Mouse (Mus musculus) right cerebral cortex, postnatal 10 days (tissue): ENCODE data around the gene Dbx2.

ENCODE experiments used
- DNase-seq, 2 experiments: peaks; one replicate each; pipeline ENCODE4 v3.0.0; 2021; ENCODE audit warnings: low spot score in 2 of 2

Dbx2 gene

DNA sequence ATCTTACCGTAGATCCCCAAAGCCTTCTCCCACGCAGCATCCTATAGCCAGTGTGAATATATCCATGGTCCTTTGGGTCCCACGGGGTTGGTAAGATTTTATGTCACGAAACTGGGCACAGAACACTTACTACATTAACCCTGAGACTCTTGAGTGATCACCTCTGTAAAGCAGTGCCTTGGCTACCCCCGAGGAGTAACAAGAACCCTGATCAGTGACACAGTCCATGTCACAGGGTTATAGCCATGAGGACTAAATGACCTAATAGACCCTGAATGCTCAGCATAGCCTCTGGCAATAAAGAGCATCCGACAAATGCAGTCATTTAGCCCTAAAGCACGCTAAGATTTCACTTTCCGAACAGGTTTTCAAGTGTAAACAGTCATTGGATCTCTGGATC is 33.0 kb downstream of the Dbx2 start:
- DNase-seq, result no peak

GRCm38 (mm10) chr15:95612600-95612999 is 43.2 kb downstream of the Dbx2 start:
- DNase-seq, result no peak

DNA sequence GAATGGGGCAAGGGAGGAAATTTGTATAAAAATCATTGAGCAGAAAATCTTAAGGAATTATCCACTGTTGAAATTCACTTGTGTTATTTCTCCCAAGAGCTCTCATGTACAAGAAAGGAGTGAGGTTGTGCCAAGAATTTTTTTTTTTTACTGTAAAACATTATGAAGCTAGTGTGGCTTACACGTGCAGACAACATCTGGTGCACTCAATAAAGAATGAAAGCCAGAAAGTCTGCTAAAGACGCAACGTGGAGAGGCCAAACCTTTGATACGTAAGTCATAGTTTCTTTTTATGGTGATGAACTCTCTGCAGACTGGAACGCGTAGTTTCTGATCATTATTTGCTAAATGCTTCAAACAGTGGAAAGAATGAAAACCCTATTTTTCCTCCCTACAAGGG is 54.6 kb downstream of the Dbx2 start:
- DNase-seq, result no peak

DNA sequence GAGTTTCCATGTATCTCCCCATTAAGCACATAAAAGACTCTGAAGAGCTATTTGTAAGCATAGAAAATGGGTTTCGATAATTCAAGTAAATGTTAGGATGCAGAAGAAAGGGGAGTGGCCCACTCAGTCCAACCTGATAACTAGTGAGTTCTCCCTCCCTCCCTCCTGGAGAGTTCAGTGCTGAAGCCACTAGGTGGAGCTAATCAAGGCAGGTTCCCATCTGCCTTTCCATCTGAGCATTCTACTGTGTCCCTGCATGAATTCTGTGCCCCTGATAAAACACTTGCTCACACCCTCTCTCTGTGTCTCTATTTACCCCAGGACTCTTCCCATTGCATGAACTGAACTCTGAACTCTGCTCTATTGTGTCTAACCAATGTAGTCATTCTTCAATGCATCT is 57.1 kb downstream of the Dbx2 start:
- peak in 1 of 2 experiments; percentile 37 for DNase-seq

DNA sequence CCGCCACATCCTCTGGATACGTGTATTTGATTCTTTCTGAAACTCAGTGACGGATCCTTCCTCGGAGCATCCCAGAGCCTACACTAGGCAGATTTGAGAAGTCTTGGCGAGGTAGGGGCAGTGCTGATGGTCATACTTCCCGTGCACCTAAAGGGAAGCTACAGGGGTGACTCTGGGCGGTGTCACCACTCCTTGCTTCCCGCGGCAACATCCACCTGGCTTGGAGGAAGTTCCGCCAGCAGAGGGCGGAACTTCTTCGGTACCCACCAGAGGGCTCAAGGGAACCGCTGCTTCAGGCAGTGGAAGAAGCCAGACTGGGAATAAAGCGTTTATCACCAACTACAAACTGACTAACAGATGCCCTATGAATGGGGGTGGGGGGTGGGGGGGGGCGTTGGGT is 68.9 kb downstream of the Dbx2 start:
- DNase-seq, result no peak

- no peak for DNase-seq
These were observed 70.9 kb downstream of the Dbx2 start for GRCm38 (mm10) chr15:95584891-95585290.

GRCm38 (mm10) chr15:95574661-95575060 is 81.1 kb downstream of the Dbx2 start:
- DNase-seq, result peak; percentile 76 to 82
